Mouse (Mus musculus): ENCODE data around the gene Elmod3. TPM values are rescaled to one million over a fixed set of nuclear protein-coding genes. Genes with fewer than 3 reads are reported as not detected.
A peak's percentile ranks its signal among the peaks of the same experiment; 100 is the strongest.

Elmod3 gene
- polyA plus RNA-seq, 1 experiment from 2014 or later = 15.1 TPM

DNA sequence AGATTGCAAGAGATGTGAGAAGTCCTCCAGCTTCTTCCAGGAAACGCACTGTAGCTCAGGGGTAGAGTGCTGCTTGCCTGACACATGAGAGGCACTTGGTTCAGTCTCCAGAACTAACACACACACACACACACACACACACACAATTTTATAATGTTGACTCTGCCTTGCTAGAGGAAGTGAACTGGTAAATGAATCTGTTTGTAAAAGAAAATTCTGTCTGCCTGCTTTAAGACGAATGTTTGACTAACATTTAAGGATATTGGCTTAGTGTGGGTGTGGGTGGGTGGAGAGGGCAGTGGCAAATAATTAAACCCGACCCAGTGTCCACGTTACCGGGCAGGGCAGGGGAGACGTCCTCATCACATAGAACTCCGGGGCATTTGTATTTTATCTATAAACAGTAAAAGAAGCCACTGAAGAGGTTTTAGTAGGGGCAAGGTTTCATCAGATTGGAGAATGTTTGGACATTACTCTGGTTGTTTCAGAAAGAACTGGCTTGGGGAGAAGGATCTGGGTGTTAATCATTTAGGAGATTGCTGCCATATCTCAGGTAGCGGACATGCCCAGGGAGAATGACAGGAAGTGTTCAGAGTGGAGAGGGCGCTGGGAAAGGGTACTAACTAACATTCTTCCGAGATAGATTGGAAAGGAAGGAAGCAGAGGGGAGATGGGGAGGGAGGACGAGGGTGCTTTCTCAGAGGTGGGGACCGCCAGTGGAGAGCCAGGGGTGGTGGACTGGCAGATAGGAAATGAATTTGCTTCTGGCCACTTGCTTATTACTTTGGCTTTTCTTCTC, 21.7 kb upstream of the Elmod3 start:
- DNase-seq (ENCODE audit: low spot score) = peak; percentile 61

GRCm38 (mm10) chr6:72616643-72617288, 18.6 kb upstream of the Elmod3 start, which contains the start of gene Tgoln1:
TSS of gene Tgoln1 (minus strand) at chr6:72617000.
- H3K27me3 ChIP-seq (replicated peaks; ENCODE audit: control insufficient read depth, insufficient read depth, low read length) = no peaks in the 10 kb centered on the region
- H3K27ac ChIP-seq (ENCODE audit: low read depth) = peak within 1 kb of the TSS; percentile 86
- peaks cover 24% of the 10 kb centered on the region for H3K4me1 ChIP-seq (replicated peaks; ENCODE audit: control insufficient read depth, insufficient read depth, low read length)
- H3K9ac ChIP-seq (ENCODE audit: low read length) = peak within 1 kb of the TSS; percentile 75
- peak within 1 kb of the TSS; percentile 91 for H3K4me3 ChIP-seq (ENCODE audit: low read depth, low read length)
- ATAC-seq (replicated peaks; ENCODE audit: low FRiP score, low TSS enrichment, low read depth) = peak; percentile 89
- peaks cover 16% of the 10 kb centered on the region for H3K36me3 ChIP-seq (ENCODE audit: control insufficient read depth, insufficient read depth, low read length)
- under 1% methylated on average over 33 of the region's 41 CpGs for WGBS
- peak; percentile 94 for DNase-seq (ENCODE audit: low spot score)
- H3K9me3 ChIP-seq (ENCODE audit: control insufficient read depth, low read length) = no peaks in the 10 kb centered on the region
- H3K4me2 ChIP-seq (ENCODE audit: low read length) = peak within 1 kb of the TSS; percentile 92

More for the DNA sequence above, 21.7 kb upstream of the Elmod3 start:
- Histone ChIP-seq H3K4me2 (ENCODE audit: low read length) (peak overlapping the region; percentile 26), H3K4me1 (replicated peaks; ENCODE audit: control insufficient read depth, insufficient read depth, low read length) (peaks cover 16% of the 10 kb centered on the region), H3K27ac (ENCODE audit: low read depth) (peak overlapping the region; percentile 62), H3K36me3 (ENCODE audit: control insufficient read depth, insufficient read depth, low read length) (no peaks in the 10 kb centered on the region), H3K9me3 (ENCODE audit: control insufficient read depth, low read length) (no peaks in the 10 kb centered on the region), H3K4me3 (ENCODE audit: low read depth, low read length) (no peak overlapping the region), H3K27me3 (replicated peaks; ENCODE audit: control insufficient read depth, insufficient read depth, low read length) (no peaks in the 10 kb centered on the region), H3K9ac (ENCODE audit: low read length) (no peak overlapping the region)
- ATAC-seq (replicated peaks; ENCODE audit: low FRiP score, low TSS enrichment, low read depth) = peak; percentile 67
- 34% methylated on average over 12 of the region's 12 CpGs for WGBS

DNA sequence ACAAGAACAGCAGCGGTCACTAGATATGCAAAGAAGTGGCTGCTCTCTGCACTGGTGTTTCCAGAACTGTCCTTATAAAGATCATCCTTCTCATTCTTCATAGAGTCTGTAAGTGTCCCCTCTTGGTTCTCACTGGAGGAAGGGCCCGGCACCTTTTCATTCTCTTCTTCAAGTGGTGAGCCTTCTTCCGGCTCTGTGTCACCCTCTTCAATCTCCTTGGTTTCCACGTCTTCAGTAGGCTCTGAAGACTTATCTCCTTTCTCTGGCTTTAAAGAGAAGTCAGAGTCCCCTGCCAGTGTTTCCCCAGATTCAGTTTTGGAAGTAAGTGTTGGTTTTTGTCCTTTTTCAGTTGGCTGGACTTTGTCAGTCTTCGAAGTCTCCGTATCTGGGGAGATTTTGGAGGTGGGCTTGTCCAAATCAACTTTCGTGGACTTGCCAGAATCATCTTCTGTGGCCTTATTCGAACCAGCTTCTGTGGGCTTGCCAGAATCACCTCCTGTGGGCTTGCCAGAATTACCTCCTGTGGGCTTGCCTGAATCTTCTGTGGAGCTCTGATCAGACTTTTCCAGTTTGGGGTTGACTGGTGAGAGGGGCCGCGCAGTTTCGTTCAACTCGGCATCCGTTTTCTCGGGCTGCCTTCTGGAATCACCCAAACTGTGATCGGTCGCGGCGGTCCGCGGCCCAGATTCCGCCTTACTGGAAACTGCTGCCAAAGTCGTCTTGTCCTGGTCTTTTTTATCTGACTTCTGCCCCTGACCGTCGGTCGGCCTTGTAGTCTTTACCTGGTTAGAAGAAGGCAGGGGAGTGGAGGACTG, 17.6 kb upstream of the Elmod3 start:
- ATAC-seq (replicated peaks; ENCODE audit: low FRiP score, low TSS enrichment, low read depth) (0 out of 2 replicates have a peak, but pooled peaks have one; percentile 3), DNase-seq (ENCODE audit: low spot score) (no peak)
- Histone ChIP-seq H3K27me3 (replicated peaks; ENCODE audit: control insufficient read depth, insufficient read depth, low read length) (no peaks in the 10 kb centered on the region), H3K4me1 (replicated peaks; ENCODE audit: control insufficient read depth, insufficient read depth, low read length) (peaks cover 24% of the 10 kb centered on the region), H3K4me3 (ENCODE audit: low read depth, low read length) (peak overlapping the region; percentile 91), H3K4me2 (ENCODE audit: low read length) (peak overlapping the region; percentile 92), H3K9me3 (ENCODE audit: control insufficient read depth, low read length) (no peaks in the 10 kb centered on the region), H3K27ac (ENCODE audit: low read depth) (0 out of 2 replicates have a peak overlapping the region, but pooled peaks have one; percentile 86), H3K36me3 (ENCODE audit: control insufficient read depth, insufficient read depth, low read length) (peaks cover 26% of the 10 kb centered on the region), H3K9ac (ENCODE audit: low read length) (peak overlapping the region; percentile 75)
- WGBS = 24% methylated on average over 25 of the region's 25 CpGs

DNA sequence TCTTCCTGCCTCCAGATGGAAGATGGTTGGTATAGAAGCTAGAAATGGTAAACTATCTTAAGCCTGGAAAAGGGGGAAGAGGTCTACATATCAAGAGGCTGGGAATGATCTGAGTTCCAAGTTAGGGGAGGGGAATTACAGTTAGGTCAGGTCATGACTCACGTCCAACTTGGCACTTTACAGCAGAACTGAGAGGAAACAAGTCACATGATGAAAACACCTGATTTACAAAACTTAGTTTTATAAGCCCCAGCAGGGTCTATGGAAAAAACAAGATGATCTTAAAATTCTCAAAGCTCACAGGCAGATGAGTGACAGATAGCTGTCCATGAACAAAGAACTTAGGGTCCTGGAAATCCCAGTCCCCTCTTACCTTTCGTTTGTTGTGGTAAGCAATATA, 16.9 kb upstream of the Elmod3 start:
- ATAC-seq (replicated peaks; ENCODE audit: low FRiP score, low TSS enrichment, low read depth) = no peak

GRCm38 (mm10) chr6:72610261-72610660, 12.0 kb upstream of the Elmod3 start:
- DNase-seq (ENCODE audit: low spot score) (no peak), ATAC-seq (replicated peaks; ENCODE audit: low FRiP score, low TSS enrichment, low read depth) (no peak)
- Histone ChIP-seq H3K36me3 (ENCODE audit: control insufficient read depth, insufficient read depth, low read length) (peaks cover 73% of the 10 kb centered on the region), H3K4me3 (ENCODE audit: low read depth, low read length) (no peak overlapping the region), H3K4me1 (replicated peaks; ENCODE audit: control insufficient read depth, insufficient read depth, low read length) (peaks cover 11% of the 10 kb centered on the region), H3K4me2 (ENCODE audit: low read length) (no peak overlapping the region), H3K27ac (ENCODE audit: low read depth) (no peak overlapping the region), H3K27me3 (replicated peaks; ENCODE audit: control insufficient read depth, insufficient read depth, low read length) (no peaks in the 10 kb centered on the region), H3K9me3 (ENCODE audit: control insufficient read depth, low read length) (no peaks in the 10 kb centered on the region), H3K9ac (ENCODE audit: low read length) (no peak overlapping the region)
- WGBS = 78% methylated on average over 4 of the region's 4 CpGs

More for the DNA sequence above, 16.9 kb upstream of the Elmod3 start:
- H3K4me2 ChIP-seq (ENCODE audit: low read length) = peak overlapping the region; percentile 92
- DNase-seq (ENCODE audit: low spot score) = no peak
- peaks cover 32% of the 10 kb centered on the region for H3K36me3 ChIP-seq (ENCODE audit: control insufficient read depth, insufficient read depth, low read length)
- no peaks in the 10 kb centered on the region for H3K27me3 ChIP-seq (replicated peaks; ENCODE audit: control insufficient read depth, insufficient read depth, low read length)
- 60% methylated on average over 2 of the region's 2 CpGs for WGBS
- H3K27ac ChIP-seq (ENCODE audit: low read depth) = no peak overlapping the region
- peaks cover 24% of the 10 kb centered on the region for H3K4me1 ChIP-seq (replicated peaks; ENCODE audit: control insufficient read depth, insufficient read depth, low read length)
- no peak overlapping the region for H3K9ac ChIP-seq (ENCODE audit: low read length)
- H3K9me3 ChIP-seq (ENCODE audit: control insufficient read depth, low read length) = no peaks in the 10 kb centered on the region
- peak overlapping the region; percentile 91 for H3K4me3 ChIP-seq (ENCODE audit: low read depth, low read length)

- H3K27ac ChIP-seq (ENCODE audit: low read depth) = no peak overlapping the region
- no peak overlapping the region for H3K9ac ChIP-seq (ENCODE audit: low read length)
- WGBS = 94% methylated on average over 4 of the region's 4 CpGs
- no peak overlapping the region for H3K4me2 ChIP-seq (ENCODE audit: low read length)
- H3K4me3 ChIP-seq (ENCODE audit: low read depth, low read length) = no peak overlapping the region
- ATAC-seq (replicated peaks; ENCODE audit: low FRiP score, low TSS enrichment, low read depth) (no peak), DNase-seq (ENCODE audit: low spot score) (no peak)
- H3K27me3 ChIP-seq (replicated peaks; ENCODE audit: control insufficient read depth, insufficient read depth, low read length) = no peaks in the 10 kb centered on the region
- H3K9me3 ChIP-seq (ENCODE audit: control insufficient read depth, low read length) = no peaks in the 10 kb centered on the region
- peaks cover 76% of the 10 kb centered on the region for H3K36me3 ChIP-seq (ENCODE audit: control insufficient read depth, insufficient read depth, low read length)
- H3K4me1 ChIP-seq (replicated peaks; ENCODE audit: control insufficient read depth, insufficient read depth, low read length) = no peaks in the 10 kb centered on the region
Measured at GRCm38 (mm10) chr6:72608662-72609184, 10.5 kb upstream of the Elmod3 start.

GRCm38 (mm10) chr6:72607676-72608075, 9.5 kb upstream of the Elmod3 start:
- WGBS = 90% methylated on average over 5 of the region's 5 CpGs
- Histone ChIP-seq H3K9ac (ENCODE audit: low read length) (no peak overlapping the region), H3K4me2 (ENCODE audit: low read length) (no peak overlapping the region), H3K27ac (ENCODE audit: low read depth) (no peak overlapping the region), H3K36me3 (ENCODE audit: control insufficient read depth, insufficient read depth, low read length) (peaks cover 67% of the 10 kb centered on the region), H3K4me1 (replicated peaks; ENCODE audit: control insufficient read depth, insufficient read depth, low read length) (no peaks in the 10 kb centered on the region), H3K4me3 (ENCODE audit: low read depth, low read length) (no peak overlapping the region), H3K9me3 (ENCODE audit: control insufficient read depth, low read length) (no peaks in the 10 kb centered on the region), H3K27me3 (replicated peaks; ENCODE audit: control insufficient read depth, insufficient read depth, low read length) (no peaks in the 10 kb centered on the region)
- no peak for ATAC-seq (replicated peaks; ENCODE audit: low FRiP score, low TSS enrichment, low read depth)
- DNase-seq (ENCODE audit: low spot score) = no peak

GRCm38 (mm10) chr6:72607060-72607459, 8.8 kb upstream of the Elmod3 start:
- Histone ChIP-seq H3K4me3 (ENCODE audit: low read depth, low read length) (no peak overlapping the region), H3K4me2 (ENCODE audit: low read length) (no peak overlapping the region), H3K9me3 (ENCODE audit: control insufficient read depth, low read length) (no peaks in the 10 kb centered on the region), H3K4me1 (replicated peaks; ENCODE audit: control insufficient read depth, insufficient read depth, low read length) (no peaks in the 10 kb centered on the region), H3K9ac (ENCODE audit: low read length) (no peak overlapping the region), H3K27ac (ENCODE audit: low read depth) (no peak overlapping the region), H3K36me3 (ENCODE audit: control insufficient read depth, insufficient read depth, low read length) (peaks cover 66% of the 10 kb centered on the region), H3K27me3 (replicated peaks; ENCODE audit: control insufficient read depth, insufficient read depth, low read length) (no peaks in the 10 kb centered on the region)
- 88% methylated on average over 4 of the region's 4 CpGs for WGBS
- ATAC-seq (replicated peaks; ENCODE audit: low FRiP score, low TSS enrichment, low read depth) (no peak), DNase-seq (ENCODE audit: low spot score) (no peak)
